Mouse (Mus musculus): ENCODE data around the gene Cdh10.

The Cdh10 gene

DNA sequence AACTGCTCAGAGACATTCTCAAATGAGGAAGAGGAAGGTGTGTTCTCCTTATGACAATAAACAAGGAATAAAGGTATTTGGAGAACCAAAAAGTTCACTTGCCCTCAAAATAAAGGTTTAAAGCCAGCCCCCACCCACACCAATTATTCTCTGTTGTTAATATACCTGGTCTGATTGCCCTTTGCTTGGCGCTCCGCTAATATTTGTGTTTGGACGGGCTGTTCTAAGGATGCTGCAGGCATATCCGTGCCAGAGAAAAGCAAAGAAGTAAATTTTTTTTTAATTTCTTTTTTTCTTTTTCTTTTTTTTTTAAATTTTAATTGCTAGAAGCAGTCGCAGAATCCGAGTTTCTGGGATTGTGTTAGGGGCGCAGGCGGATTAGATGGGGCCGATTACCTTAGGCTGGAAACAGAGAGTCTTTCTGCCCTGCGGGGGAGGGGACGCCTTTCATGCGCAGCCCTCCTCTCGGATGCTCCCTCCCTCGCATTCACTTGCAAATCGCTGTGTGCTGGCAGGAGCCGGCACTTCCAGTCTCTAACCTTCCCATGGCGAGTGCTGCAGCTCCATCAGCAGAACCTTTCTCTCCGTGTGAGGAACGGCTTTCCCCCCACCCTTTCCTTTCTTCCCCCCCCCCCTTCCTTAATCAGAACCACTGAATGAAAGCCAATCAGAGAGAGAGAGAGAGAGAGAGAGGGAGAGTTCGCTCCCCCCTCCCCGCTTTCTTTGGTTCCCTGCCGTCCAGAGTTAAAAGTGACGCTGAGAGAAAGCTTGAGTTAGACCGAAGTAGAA lies at the start of gene Cdh10:
TSS of gene Cdh10 (plus strand) at position 763 of the 789 bp plus-strand sequence.
- in situ Hi-C loops (cut with MboI; ENCODE audit: low pct_unique_long_range_greater_than_20kb in 1 of 2, low sequenced_read_pairs in 2 of 2, unreplicated experiment in 1 of 2) = no loop called here

DNA sequence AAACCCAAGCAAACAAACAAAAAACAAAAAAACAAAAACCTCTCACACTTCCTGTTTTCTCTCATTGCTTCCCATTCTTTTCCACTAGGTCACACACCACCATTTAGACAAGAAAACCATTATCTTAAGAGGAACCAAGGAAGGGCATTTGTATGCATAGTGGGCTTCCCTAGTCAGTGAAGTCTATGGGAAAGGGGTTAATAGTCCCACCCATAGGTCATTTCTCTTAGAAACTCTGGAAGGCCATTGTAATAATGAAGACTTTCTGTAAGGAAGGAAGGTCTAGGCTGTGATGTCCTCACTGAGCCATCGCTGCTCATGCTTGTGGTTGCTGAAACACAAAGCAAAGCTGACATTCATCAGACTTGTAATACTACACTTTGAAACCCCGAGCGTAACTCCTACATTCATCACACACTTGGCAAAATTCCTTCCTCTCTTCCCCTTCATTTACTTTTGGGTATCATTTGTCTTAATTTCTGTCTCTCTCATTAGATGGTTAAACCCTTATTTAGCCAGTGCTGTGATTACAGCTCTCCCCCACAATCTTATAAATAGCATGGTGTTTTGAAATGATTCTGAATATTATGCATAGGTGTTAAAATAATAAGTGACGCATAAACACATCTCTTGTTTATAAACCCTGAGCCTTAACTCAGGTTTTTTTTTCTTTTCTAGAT lies 9.5 kb upstream of the Cdh10 start:
- in situ Hi-C loops (cut with MboI; ENCODE audit: low pct_unique_long_range_greater_than_20kb in 1 of 2, low sequenced_read_pairs in 2 of 2, unreplicated experiment in 1 of 2) = no loop called here

DNA sequence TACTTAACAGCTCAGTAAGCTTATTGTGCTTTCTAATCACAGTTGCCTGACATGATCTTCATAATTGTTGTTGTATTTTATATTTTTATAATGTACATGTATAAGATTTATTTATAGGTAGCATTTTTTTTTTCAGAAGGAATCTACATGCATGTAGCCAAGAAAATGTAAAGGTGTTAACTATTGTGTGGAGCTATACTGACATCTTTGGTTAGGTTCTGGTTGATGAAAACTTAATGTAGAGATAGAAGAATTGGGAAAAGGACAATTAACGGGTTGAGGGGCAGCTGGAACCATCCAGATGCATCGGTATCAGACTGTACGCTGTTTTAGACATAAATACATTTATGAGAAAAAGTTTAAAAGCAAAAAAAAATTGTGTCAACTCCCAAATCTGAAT lies 1.0 kb upstream of the Cdh10 start:
- in situ Hi-C loops (cut with MboI; ENCODE audit: low pct_unique_long_range_greater_than_20kb in 1 of 2, low sequenced_read_pairs in 2 of 2, unreplicated experiment in 1 of 2) = no loop called here

DNA sequence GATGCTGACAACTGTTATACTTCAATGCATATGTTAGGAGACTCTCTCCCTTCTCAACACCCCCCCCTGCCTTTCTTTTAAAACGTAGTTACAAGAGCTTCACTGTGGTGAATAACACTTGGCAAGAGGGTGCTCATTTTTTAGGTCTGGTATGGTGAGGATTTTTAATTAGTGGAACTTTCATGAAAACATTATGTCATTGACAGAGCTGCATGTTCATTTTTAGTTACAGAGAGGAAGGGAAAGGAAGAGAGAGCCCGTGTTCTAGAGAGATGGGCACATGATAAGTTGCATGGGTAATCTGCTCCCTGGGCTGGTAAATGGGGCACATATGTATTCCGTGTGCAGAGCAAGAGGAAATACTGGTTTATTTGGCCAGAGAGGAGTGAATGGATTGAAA lies 1.5 kb downstream of the Cdh10 start:
- in situ Hi-C loops (cut with MboI; ENCODE audit: low pct_unique_long_range_greater_than_20kb in 1 of 2, low sequenced_read_pairs in 2 of 2, unreplicated experiment in 1 of 2) = no loop called here

DNA sequence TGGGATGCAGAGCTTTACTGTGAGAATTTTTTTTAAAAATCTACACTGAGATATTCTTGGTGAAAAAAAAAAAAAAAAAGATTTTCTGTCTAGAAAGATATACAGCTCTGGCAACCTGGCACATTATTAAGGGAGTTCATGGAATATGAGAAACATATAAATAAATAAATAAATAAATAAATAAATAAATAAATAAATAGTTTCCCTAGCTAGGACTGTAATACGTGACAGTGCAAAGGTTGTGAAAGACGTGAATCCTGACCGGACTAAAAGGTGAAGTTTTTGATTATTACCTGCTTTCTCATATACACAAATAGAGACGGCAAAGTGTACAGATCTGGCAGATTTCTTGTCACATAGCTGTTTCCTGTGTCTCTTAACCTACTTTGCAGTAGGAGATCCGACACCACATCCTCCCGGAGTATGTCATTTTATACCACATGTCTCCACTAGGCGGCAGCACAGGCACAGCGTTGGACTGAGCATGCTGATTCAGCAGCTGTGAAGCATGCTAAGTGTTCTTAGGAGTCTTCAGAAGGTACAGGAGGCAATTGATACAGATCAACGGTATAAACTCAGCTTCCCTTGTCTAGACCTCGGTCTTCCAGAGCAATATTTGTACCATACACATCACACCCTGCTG lies 2.5 kb downstream of the Cdh10 start:
- in situ Hi-C loops (cut with MboI; ENCODE audit: low pct_unique_long_range_greater_than_20kb in 1 of 2, low sequenced_read_pairs in 2 of 2, unreplicated experiment in 1 of 2) = no loop called here

DNA sequence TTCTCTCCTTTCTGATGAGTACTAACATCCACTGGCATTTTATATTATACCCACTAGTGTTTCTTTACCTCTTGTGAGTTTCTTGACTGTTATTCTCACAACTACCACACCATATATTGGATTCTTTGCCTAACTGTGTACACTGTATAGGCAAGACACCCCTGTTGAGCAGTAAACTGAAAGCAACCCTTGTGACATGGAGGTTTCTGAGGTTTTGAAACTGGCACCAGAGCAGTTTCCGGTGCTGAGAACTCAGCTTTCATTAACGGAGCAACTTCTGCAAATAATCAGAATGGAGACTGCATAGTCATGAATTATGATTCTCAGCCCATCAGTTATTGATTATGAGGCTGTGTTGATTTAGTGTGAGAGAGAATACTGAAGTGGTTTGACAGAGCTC lies 4.7 kb downstream of the Cdh10 start:
- in situ Hi-C loops (cut with MboI; ENCODE audit: low pct_unique_long_range_greater_than_20kb in 1 of 2, low sequenced_read_pairs in 2 of 2, unreplicated experiment in 1 of 2) = no loop called here

DNA sequence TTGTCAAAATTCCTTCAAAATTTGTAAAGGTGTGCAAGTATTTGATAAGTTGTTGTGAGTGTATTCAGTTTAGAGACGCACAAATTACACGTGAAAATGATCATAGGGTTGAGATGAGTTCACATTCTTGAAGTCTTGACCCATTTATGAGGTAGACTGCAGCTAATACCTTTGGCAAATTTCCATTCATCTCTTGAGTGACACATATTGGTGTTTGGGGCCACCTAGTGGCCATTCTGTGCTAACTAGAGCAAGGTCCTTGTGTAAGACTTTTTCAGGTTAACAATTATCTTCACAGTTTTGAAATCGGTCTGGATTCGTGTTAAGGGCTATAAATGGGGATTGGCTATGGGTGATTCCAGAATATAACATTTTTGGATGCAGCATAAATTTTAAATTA lies 13.5 kb downstream of the Cdh10 start:
- in situ Hi-C loops (cut with MboI; ENCODE audit: low pct_unique_long_range_greater_than_20kb in 1 of 2, low sequenced_read_pairs in 2 of 2, unreplicated experiment in 1 of 2) = no loop called here

DNA sequence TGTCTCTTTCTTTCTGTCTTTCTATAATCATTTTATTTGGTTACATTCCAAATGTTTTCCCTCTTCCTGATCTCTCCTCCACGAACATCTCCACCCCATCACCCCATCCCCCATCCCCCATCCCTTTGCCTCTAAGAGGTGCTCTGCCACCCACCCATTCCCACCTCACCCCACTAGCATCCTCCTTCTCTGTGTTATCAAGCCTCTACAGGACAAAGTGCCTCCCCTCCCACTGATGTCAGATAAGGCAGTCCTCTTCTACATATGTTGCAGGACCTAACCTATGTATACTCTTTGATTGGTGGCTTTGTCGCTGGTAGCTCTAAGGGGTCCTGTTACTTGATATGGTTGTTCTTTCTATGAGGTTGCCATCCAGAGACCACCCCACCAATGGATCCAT lies 23.0 kb downstream of the Cdh10 start:
- in situ Hi-C loops (cut with MboI; ENCODE audit: low pct_unique_long_range_greater_than_20kb in 1 of 2, low sequenced_read_pairs in 2 of 2, unreplicated experiment in 1 of 2) = no loop called here

DNA sequence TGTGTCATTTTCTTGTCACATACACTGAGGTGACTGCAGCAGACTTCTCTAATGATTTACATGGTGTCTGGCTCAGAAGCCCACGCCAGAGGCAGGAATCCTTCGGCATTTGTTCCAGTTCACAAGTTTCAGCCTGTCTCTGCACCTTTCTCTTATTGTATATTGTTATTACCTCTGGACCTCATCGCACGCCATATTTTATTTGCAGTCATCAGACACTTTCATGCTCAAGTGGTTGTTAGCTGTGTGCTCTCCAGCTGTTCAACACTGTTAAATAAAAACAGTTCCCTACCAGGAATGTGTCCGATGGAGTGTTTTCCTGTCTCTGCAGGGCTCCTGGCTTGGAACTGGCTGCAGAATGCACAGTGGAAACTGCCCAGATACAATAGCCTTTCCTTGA lies 26.1 kb downstream of the Cdh10 start:
- in situ Hi-C loops (cut with MboI; ENCODE audit: low pct_unique_long_range_greater_than_20kb in 1 of 2, low sequenced_read_pairs in 2 of 2, unreplicated experiment in 1 of 2) = no loop called here

DNA sequence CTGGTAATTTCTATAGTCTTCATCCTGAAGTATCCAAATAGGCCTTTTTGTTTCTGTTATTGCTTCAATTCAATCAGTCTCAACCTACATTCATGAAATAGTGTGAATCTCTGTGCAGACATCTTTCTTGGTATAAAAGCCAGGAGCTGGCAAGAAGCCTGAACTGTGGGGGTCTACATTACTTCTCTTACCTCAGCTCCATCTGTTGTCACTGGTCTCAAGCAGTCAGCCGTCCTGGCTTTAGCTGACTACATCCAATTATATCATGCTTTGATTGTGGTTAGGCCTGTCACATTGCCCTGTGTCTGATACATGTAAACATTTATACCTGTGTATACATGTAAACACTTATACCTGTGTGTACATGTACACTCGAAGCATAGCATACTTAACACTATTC lies 31.8 kb downstream of the Cdh10 start:
- in situ Hi-C loops (cut with MboI; ENCODE audit: low pct_unique_long_range_greater_than_20kb in 1 of 2, low sequenced_read_pairs in 2 of 2, unreplicated experiment in 1 of 2) = no loop called here

DNA sequence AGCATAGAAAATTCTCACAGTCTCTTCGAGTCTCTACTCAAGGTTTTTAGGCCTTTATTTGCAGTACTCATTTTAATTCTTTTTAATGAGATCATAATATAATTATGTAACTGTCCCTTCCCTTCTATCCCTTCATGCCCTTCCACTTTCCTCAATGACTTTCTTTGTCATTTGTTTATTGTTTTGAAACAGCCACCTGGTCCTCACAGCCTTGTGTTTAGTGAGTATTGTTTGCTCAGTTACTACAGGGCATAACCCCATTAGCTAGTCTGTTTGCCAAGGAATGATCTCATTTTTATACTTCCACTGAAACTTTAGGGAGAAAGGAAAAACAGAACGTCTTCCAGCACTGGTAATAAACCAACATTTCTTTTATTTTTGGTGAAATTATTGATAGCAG lies 39.4 kb downstream of the Cdh10 start:
- in situ Hi-C loops (cut with MboI; ENCODE audit: low pct_unique_long_range_greater_than_20kb in 1 of 2, low sequenced_read_pairs in 2 of 2, unreplicated experiment in 1 of 2) = no loop called here

DNA sequence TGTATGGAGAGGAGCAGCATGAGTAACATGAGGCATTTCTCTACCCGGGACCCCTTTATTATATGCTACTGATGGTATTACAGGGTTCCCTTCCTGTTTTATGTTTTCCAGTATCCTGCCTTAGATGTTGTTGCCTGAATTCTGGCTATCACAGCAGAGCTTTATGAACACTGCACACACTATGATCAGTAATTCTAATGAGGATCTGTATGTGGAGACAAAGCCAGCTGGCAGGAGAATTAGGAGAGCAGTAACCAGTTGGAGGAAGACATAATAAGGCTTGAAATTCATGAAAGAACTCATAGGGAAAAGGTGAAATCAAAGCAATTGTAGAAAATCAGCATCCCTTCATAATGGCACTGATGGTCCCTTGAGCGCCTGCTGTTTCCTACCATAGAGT lies 51.1 kb downstream of the Cdh10 start:
- in situ Hi-C loops (cut with MboI; ENCODE audit: low pct_unique_long_range_greater_than_20kb in 1 of 2, low sequenced_read_pairs in 2 of 2, unreplicated experiment in 1 of 2) = no loop called here

DNA sequence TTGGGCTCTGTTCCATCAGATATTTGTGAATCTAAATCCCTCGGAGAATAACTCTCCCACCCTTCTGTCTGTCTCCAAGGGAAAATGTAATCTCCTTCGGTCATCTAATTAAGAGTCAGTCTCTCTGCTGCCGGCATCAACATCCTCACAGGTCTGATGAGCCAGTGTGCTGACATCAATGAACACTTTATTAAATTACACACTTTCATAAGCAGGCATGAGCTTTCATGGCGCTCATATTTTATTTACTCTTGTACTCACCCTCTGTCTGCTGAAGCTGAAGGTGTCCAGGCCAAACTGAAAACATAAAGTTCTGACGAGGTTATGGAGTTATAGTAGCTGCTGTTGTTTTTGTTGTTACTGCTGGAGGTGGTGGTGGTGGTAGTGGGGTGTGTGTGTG lies 62.7 kb downstream of the Cdh10 start:
- in situ Hi-C loops (cut with MboI; ENCODE audit: low pct_unique_long_range_greater_than_20kb in 1 of 2, low sequenced_read_pairs in 2 of 2, unreplicated experiment in 1 of 2) = no loop called here

DNA sequence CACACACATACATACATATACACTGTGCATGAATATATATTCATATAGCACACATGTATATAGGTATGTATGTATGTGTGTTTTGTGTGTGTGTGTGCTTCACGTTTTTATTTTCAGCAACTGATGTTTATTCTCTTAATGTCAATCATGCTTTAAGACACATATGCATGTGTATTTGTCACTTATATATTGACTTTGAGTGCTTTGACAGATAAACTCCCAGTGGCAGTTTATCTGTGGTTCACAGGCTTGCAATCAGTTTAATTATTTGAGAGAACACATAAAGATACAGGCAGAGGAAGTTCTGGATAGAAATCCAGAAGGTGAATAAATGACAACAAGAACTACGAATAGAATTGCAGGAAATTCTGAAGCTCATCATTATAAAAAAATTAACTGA lies 67.9 kb downstream of the Cdh10 start:
- in situ Hi-C loops (cut with MboI; ENCODE audit: low pct_unique_long_range_greater_than_20kb in 1 of 2, low sequenced_read_pairs in 2 of 2, unreplicated experiment in 1 of 2) = no loop called here

DNA sequence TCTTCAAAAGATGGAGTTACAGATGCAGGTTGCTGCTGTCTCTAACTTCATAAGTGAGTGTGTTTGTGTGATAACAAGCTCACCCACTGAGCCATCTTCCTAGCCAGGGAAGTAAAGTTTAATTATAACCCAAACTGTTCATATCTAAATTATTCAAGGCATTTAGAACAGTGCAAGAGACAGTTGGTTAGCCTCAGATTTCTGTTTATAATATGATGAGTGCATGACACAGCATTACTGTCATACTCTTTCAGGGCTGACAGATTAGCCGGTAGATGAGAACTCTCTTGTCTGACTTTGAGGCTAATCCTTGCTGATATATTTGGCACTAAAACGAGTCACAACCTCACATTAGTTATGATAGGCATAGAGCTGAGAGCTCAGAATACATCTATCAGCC lies 70.2 kb downstream of the Cdh10 start:
- in situ Hi-C loops (cut with MboI; ENCODE audit: low pct_unique_long_range_greater_than_20kb in 1 of 2, low sequenced_read_pairs in 2 of 2, unreplicated experiment in 1 of 2) = no loop called here

DNA sequence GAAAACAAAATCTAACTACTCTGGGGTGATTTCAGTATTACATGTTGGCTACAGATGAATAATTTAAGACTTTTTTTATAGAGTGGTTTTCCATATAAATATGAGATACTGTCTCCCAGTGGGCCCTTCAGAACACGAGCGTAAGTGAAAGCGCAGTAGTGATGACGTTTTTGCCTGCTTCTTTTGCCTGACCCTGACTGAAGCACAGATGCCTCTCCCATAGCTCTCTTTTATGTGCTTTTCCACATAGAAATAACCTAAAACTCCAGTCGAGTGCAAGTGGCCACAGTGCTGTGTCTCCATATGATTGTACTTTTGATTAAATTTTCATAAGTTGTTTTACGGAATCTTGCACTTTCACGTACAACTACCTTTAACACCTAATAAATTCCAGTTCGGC lies 71.6 kb downstream of the Cdh10 start:
- in situ Hi-C loops (cut with MboI; ENCODE audit: low pct_unique_long_range_greater_than_20kb in 1 of 2, low sequenced_read_pairs in 2 of 2, unreplicated experiment in 1 of 2) = no loop called here

DNA sequence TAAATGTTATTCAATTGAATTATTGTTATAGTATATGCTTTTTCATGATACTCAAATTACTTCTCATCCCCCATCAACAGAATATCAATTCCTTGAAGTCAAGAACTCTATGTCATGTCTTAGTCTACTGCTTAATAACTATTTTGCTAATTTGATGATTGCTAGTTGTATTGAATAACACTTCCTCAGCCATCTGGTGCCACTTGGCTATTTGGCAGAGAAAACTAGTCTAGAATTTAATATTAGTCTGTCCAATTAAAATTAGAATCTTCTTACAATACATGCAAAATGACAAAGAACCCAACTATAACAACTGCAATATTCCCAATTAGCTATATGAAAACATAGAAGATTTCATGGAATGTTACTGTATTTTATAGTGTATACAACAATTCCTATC lies 82.0 kb downstream of the Cdh10 start:
- in situ Hi-C loops (cut with MboI; ENCODE audit: low pct_unique_long_range_greater_than_20kb in 1 of 2, low sequenced_read_pairs in 2 of 2, unreplicated experiment in 1 of 2) = no loop called here

DNA sequence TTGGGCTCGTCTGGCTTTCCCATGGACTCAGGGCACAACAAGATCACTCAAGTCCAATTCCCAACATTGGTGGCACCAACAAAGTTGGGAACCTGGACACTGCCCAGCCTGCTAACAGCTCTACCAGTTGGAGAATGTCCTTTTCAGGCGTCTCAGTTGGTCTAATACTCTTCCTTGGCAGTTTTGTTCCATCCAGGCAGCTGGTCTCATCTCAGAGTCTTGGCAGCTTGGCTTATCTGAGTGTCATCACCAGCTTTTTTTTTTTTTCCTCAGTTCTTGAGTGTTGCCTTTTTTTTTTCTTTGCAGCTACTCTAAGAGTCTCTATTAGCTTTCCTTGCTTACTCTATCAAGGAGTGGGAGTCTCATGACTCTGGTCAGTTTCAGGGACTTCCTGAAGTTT lies 85.4 kb downstream of the Cdh10 start:
- in situ Hi-C loops (cut with MboI; ENCODE audit: low pct_unique_long_range_greater_than_20kb in 1 of 2, low sequenced_read_pairs in 2 of 2, unreplicated experiment in 1 of 2) = no loop called here

DNA sequence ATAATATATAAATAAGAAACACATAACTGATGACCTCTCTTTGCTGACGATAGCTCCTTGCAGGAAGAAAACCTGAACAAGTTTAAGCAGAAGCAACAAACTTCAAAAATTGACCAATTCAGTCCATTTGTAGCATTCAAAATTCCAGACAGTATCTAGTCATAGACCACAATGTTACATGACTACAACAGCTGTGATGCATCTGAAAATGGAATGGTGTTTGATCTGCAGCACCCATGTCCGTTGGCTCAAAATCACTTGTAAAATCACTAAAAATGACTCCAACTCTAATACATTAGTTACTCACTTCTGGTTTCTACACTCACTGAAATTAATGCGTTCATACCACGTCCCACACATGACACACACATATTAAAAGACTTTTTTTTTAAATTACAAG lies 91.9 kb downstream of the Cdh10 start:
- in situ Hi-C loops (cut with MboI; ENCODE audit: low pct_unique_long_range_greater_than_20kb in 1 of 2, low sequenced_read_pairs in 2 of 2, unreplicated experiment in 1 of 2) = no loop called here

All from mouse embryonic stem cell (cell line).